Mouse (Mus musculus) E14TG2a.4 (cell line): ENCODE results near the gene Pwwp2b.

Source experiments
- CTCF ChIP-seq: conservative IDR thresholded peaks from 2 replicates; pipeline ENCODE4 v1.5.1; 2014; ENCODE audit warnings: low read length
- NANOG ChIP-seq: IDR thresholded peaks from 2 replicates; pipeline ENCODE4 v1.6.1; 2014; ENCODE audit warnings: borderline replicate concordance, low read length, mixed read lengths

DNA sequence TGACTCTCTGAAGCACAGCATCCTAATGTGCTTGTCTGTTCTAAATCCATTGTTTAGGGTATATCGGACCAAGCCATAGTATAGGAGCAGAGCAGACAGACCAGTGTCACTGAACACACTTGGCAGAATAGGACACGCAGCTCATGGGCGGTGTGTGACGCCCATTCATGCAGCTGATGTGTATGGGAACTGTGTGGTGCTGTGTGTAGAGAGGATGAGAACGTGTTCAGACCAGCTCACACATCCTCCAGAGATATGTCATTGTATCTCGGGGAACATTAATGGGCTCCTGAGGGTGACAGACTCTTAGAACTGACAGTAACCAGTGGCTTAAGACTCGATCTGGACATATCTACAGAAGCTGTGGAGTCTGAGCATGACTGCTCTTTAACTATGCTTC, 21.9 kb upstream of the Pwwp2b start:
- no peak for TF ChIP-seq CTCF
- no peak for TF ChIP-seq NANOG
